Mouse (Mus musculus) C2C12 (cell line): Measurements from ENCODE around the gene Retreg3. TPM values are rescaled to one million over a fixed set of nuclear protein-coding genes. Genes with fewer than 3 reads are reported as not detected.

ENCODE experiments used
- H3K27me3 ChIP-seq: one replicate; pipeline ENCODE4 v1.6.1; 2011; ENCODE audit not compliant: control insufficient read depth, insufficient read depth, insufficient read length
- H3K36me3 ChIP-seq: one replicate; pipeline ENCODE4 v1.6.1; 2011; ENCODE audit not compliant: control insufficient read depth, insufficient read depth
- H3K4me3 ChIP-seq: one replicate; pipeline ENCODE4 v1.5.1; 2011; ENCODE audit warnings: mild to moderate bottlenecking, control low read depth; ENCODE audit not compliant: poor library complexity, insufficient read depth, severe bottlenecking
- H3K79me2 ChIP-seq: one replicate; pipeline ENCODE4 v1.6.1; 2011; ENCODE audit not compliant: control insufficient read depth, insufficient read depth
- H3K79me3 ChIP-seq: one replicate; pipeline ENCODE4 v1.6.1; 2011; ENCODE audit warnings: low read depth, control low read depth
- H3ac ChIP-seq: one replicate; pipeline ENCODE3; 2011; ENCODE audit warnings: low read depth; ENCODE audit not compliant: control insufficient read depth, insufficient read length
- CEBPB ChIP-seq: IDR thresholded peaks from one replicate; pipeline ENCODE4 v1.6.1; 2011; ENCODE audit warnings: low read depth, mild to moderate bottlenecking, control low read depth, moderate library complexity
- CTCF ChIP-seq: IDR thresholded peaks from one replicate; pipeline ENCODE4 v1.5.1; 2011; ENCODE audit not compliant: control insufficient read depth, insufficient read depth, insufficient read length
- FOSL1 ChIP-seq: IDR thresholded peaks from one replicate; pipeline ENCODE4 v1.8.0; 2011; ENCODE audit warnings: mild to moderate bottlenecking, low read length; ENCODE audit not compliant: poor library complexity, insufficient read depth, severe bottlenecking
- MAX ChIP-seq: IDR thresholded peaks from one replicate; pipeline ENCODE4 v1.6.1; 2011; ENCODE audit warnings: mild to moderate bottlenecking, control low read depth
- MYOD1 ChIP-seq: IDR thresholded peaks from one replicate; pipeline ENCODE4 v1.6.1; 2011; ENCODE audit warnings: low read depth; ENCODE audit not compliant: control insufficient read depth, insufficient read length
- MYOG ChIP-seq: IDR thresholded peaks from one replicate; pipeline ENCODE4 v1.6.1; 2011; ENCODE audit not compliant: control insufficient read depth, insufficient read length; ENCODE audit errors: extremely low read depth
- USF1 ChIP-seq: IDR thresholded peaks from one replicate; pipeline ENCODE4 v1.6.1; 2011; ENCODE audit warnings: low read depth, mild to moderate bottlenecking, control low read depth, moderate library complexity
- polyA plus RNA-seq: library from polyadenylated mRNA; unstranded; fragments of >200 nt; fragmentation: generic; extraction: Trizol; gene quantifications from one replicate; pipeline ENCODE4 v1.2.1, GENCODE M21; 2012; ENCODE audit warnings: missing spikeins

The Retreg3 gene
- polyA plus RNA-seq, 1 experiment: 25.7 TPM

- TF ChIP-seq MAX: peak; percentile 79
- TF ChIP-seq MYOG: no peak
- peaks cover 8% of the 10 kb centered on the region for H3K79me3 ChIP-seq
- peaks cover 22% of the 10 kb centered on the region for H3K79me2 ChIP-seq
- H3K27me3 ChIP-seq: no peaks in the 10 kb centered on the region
- H3K36me3 ChIP-seq: peaks cover 10% of the 10 kb centered on the region
- H3ac ChIP-seq: peak within 1 kb of the TSS; percentile 77
- H3K4me3 ChIP-seq: peak within 1 kb of the TSS; percentile 95
These were observed 37.2 kb downstream of the Retreg3 start, which contains the start of gene Coasy for GRCm38 (mm10) chr11:101082208-101083082. TSS of gene Coasy (plus strand) at chr11:101082565.

DNA sequence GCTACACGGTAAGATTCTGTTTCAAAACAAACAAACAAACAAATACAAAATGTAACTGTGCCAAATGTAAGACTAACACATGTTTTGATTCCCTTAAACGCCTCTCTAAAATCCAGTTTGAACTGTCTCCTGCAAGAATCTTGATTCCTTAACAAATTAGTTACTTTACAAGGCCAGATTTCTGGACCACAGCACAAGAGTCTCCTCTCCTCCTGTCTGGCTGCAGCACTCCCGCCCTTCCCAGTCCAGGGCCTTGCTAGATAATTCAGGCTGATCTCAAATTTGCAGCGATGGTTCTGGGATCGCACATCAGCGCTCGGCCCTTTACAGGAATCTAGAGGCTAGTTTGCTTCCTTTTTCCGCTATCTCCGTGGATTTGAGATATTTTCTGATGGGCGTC is 38.0 kb downstream of the Retreg3 start:
- Histone ChIP-seq H3K79me3 (peaks cover 8% of the 10 kb centered on the region), H3ac (peak overlapping the region; percentile 77), H3K27me3 (no peaks in the 10 kb centered on the region), H3K4me3 (peak overlapping the region; percentile 95), H3K36me3 (peaks cover 10% of the 10 kb centered on the region), H3K79me2 (peaks cover 16% of the 10 kb centered on the region)
- TF ChIP-seq CTCF: no peak
- no peak for TF ChIP-seq CEBPB
- no peak for TF ChIP-seq MYOD1
- TF ChIP-seq FOSL1: no peak
- no peak for TF ChIP-seq USF1
- TF ChIP-seq MAX: no peak
- TF ChIP-seq MYOG: no peak

- Histone ChIP-seq H3K79me3 (peaks cover 8% of the 10 kb centered on the region), H3K27me3 (no peaks in the 10 kb centered on the region)
- TF ChIP-seq CEBPB (no peak), MYOD1 (no peak), FOSL1 (no peak), MYOG (no peak), USF1 (no peak), MAX (no peak), CTCF (no peak)
These were observed 39.3 kb downstream of the Retreg3 start for GRCm38 (mm10) chr11:101080421-101080820.

DNA sequence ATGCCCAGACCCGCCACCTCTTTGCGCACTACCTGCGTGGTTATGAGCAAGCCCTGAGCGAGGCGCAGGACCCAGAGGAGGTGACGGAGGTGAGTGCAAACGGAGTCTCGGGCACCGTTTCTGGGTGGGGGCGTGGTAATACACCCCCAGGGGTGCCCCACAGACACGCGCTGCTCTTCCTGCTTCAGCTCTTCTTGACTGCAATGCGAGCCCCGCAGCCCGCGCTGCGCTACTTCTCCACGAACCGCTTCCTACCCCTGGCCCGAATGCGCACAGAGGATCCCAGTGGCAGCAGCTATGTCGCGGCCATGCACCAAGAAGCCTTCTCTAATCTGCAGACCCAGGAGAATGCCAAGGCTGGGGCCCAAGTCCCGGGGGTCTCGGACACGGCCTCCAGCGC is 39.9 kb downstream of the Retreg3 start:
- H3K79me2 ChIP-seq: peaks cover 16% of the 10 kb centered on the region
- H3K79me3 ChIP-seq: peaks cover 8% of the 10 kb centered on the region
- H3K4me3 ChIP-seq: no peak overlapping the region
- H3K36me3 ChIP-seq: no peaks in the 10 kb centered on the region
- no peak for TF ChIP-seq MYOD1
- no peak for TF ChIP-seq MAX
- no peak for TF ChIP-seq CTCF
- no peak for TF ChIP-seq CEBPB
- TF ChIP-seq USF1: no peak
- no peak for TF ChIP-seq FOSL1
- TF ChIP-seq MYOG: no peak
- H3ac ChIP-seq: no peak overlapping the region
- H3K27me3 ChIP-seq: no peaks in the 10 kb centered on the region

More at GRCm38 (mm10) chr11:101080421-101080820, 39.3 kb downstream of the Retreg3 start:
- H3K79me2 ChIP-seq: peaks cover 16% of the 10 kb centered on the region
- no peak overlapping the region for H3K4me3 ChIP-seq
- H3ac ChIP-seq: no peak overlapping the region
- H3K36me3 ChIP-seq: peaks cover 6% of the 10 kb centered on the region

GRCm38 (mm10) chr11:101078121-101078520 is 41.6 kb downstream of the Retreg3 start, which contains the start of gene Hsd17b1:
TSS of gene Hsd17b1 (plus strand) at chr11:101078411.
- Histone ChIP-seq H3K79me3 (no peaks in the 10 kb centered on the region), H3K27me3 (no peaks in the 10 kb centered on the region)

DNA sequence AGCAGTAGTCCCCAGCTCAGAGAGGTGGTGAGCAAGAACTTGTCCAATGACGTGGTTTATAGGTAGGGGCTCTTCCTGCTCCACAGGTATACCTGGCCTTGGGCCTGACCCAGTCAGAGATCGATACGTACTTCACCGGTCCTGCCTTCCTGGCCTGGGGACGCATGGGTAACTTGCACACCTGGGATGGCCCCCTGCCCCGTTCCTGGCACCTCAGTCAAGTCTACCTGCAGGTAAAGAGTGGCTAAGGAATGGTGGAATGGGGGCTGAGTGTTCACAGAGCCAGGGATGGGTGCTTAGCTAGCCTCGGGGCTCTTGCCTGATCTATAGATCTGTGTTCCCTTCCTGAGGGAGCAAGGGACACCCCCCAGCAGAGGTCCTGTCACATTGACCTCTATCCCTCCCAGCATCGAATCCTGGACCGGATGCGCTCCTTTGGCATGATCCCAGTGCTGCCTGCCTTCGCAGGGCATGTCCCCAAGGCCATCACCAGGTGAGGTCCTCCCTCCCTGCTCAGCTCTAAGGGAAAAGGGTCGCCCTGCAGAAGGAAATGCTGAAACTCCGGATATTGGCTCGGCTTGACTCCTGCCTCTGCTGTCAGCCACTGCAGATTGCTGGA is 47.8 kb downstream of the Retreg3 start:
- Histone ChIP-seq H3ac (no peak overlapping the region), H3K79me3 (no peaks in the 10 kb centered on the region), H3K79me2 (no peaks in the 10 kb centered on the region), H3K4me3 (no peak overlapping the region), H3K36me3 (no peaks in the 10 kb centered on the region), H3K27me3 (no peaks in the 10 kb centered on the region)
- TF ChIP-seq FOSL1 (no peak), MYOG (no peak), MYOD1 (no peak), CTCF (no peak)

More at GRCm38 (mm10) chr11:101078121-101078520, 41.6 kb downstream of the Retreg3 start, which contains the start of gene Hsd17b1:
- Histone ChIP-seq H3ac (no peak within 1 kb of the TSS), H3K36me3 (no peaks in the 10 kb centered on the region), H3K79me2 (peaks cover 6% of the 10 kb centered on the region), H3K4me3 (no peak within 1 kb of the TSS)
- TF ChIP-seq CEBPB (no peak), MAX (no peak), USF1 (no peak), MYOG (no peak), CTCF (no peak), FOSL1 (no peak), MYOD1 (no peak)
